Mouse (Mus musculus) testis, adult 2 months (tissue): ENCODE measurements around the gene Inmt.

Experiments
- CTCF ChIP-seq: fragments of 200-500 bp; IDR thresholded peaks from 2 replicates; pipeline ENCODE4 v1.5.1; 2012; ENCODE audit warnings: low read depth, mild to moderate bottlenecking, inconsistent platforms, low read length, moderate library complexity; ENCODE audit not compliant: control insufficient read depth, insufficient read depth, insufficient replicate concordance
- POLR2A ChIP-seq: fragments of 200-500 bp; IDR thresholded peaks from 2 replicates; pipeline ENCODE4 v1.6.1; 2012; ENCODE audit warnings: low read depth, mild to moderate bottlenecking, inconsistent platforms, low read length, moderate library complexity; ENCODE audit not compliant: control insufficient read depth

- no peak for TF ChIP-seq POLR2A
- TF ChIP-seq CTCF = no peak
Observed at GRCm38 (mm10) chr6:55163046-55163584, 11.7 kb downstream of the Inmt start.
